Mouse (Mus musculus) cerebellum, adult 11-12 months (tissue): ENCODE measurements around the gene AY074887.

Experiments
- DNase-seq: peaks from one replicate; pipeline ENCODE4 v3.0.0; 2022

The AY074887 gene

GRCm38 (mm10) chr9:54915576-54915975 lies 35.2 kb downstream of the AY074887 start:
- no peak for DNase-seq

- no peak for DNase-seq
These were observed 41.4 kb downstream of the AY074887 start for GRCm38 (mm10) chr9:54909446-54909845.
